Mouse (Mus musculus): Measurements from ENCODE around the gene Setx. TPM values are rescaled to one million over a fixed set of nuclear protein-coding genes. Genes with fewer than 3 reads are reported as not detected.

Gene Setx
- polyA plus RNA-seq, 1 experiment, result 14.5 TPM

DNA sequence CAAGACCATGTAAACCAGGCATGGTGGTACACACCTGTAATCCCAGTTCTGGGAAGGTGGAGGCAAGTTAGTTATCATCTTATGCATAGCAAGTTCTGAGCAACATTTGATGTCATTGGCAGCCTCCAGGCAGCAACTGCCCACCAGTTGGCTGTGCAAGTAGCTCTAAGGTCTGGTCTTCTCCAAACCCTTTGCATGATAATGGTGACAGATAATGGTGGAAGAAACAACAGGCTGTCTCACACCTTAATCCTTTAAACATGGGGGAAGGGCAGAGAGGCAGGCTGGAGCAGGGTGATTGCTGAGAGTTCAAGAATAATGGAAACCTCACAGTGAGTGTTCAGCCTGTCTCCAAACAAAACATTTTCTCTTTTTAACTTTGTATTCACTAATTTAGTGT lies 3.0 kb upstream of the Setx start:
- Histone ChIP-seq H3K27ac (ENCODE audit: control insufficient read depth, insufficient read depth, low read length) (no peak overlapping the region), H3K27me3 (ENCODE audit: control insufficient read depth, insufficient read depth, low read length) (no peaks in the 10 kb centered on the region), H3K36me3 (ENCODE audit: control insufficient read depth, insufficient read depth, low read length) (no peaks in the 10 kb centered on the region), H3K4me3 (ENCODE audit: control insufficient read depth, insufficient read depth, low read length) (no peak overlapping the region), H3K4me1 (replicated peaks; ENCODE audit: control insufficient read depth, insufficient read depth, low read length) (peaks cover 9% of the 10 kb centered on the region)
- TF ChIP-seq CTCF (IDR thresholded peaks at IDR 0.05; ENCODE audit: borderline replicate concordance, control insufficient read depth, extremely low read depth, insufficient read depth, low read length, poor library complexity), result no peak
- no peak for TF ChIP-seq POLR2A (IDR thresholded peaks at IDR 0.05; ENCODE audit: control insufficient read depth, extremely low read depth, insufficient read depth, low read length, poor library complexity)
- no peak for DNase-seq

DNA sequence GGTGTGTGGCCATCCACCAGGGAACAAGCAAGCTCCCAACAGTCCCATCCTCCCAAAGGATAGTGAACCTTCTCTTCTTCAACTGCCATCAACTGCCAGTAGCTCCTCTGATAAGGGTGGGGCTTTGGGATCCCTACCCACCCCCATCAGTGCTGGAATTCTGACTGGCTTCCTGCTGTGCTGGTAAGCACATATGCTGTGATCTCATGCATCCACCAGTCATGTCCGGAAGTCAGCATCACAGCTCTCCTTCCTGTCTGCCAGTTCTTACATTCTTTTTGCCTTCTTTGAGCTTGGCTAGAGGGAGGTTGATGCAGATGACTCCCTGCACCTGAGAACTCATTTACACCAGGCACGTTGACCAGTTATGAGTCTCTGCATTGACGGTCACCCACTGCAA lies 1.5 kb upstream of the Setx start:
- peak overlapping the region; percentile 74 for H3K27ac ChIP-seq (ENCODE audit: control insufficient read depth, insufficient read depth, low read length)
- no peaks in the 10 kb centered on the region for H3K27me3 ChIP-seq (ENCODE audit: control insufficient read depth, insufficient read depth, low read length)
- H3K4me3 ChIP-seq (ENCODE audit: control insufficient read depth, insufficient read depth, low read length), result no peak overlapping the region
- TF ChIP-seq CTCF (IDR thresholded peaks at IDR 0.05; ENCODE audit: borderline replicate concordance, control insufficient read depth, extremely low read depth, insufficient read depth, low read length, poor library complexity), result no peak
- TF ChIP-seq POLR2A (IDR thresholded peaks at IDR 0.05; ENCODE audit: control insufficient read depth, extremely low read depth, insufficient read depth, low read length, poor library complexity), result no peak
- H3K36me3 ChIP-seq (ENCODE audit: control insufficient read depth, insufficient read depth, low read length), result 0 out of 2 replicates have a peak, but pooled peaks cover 3% of the 10 kb centered on the region
- DNase-seq, result peak; percentile 37
- 53% methylated on average over 3 of the region's 3 CpGs for WGBS
- H3K4me1 ChIP-seq (replicated peaks; ENCODE audit: control insufficient read depth, insufficient read depth, low read length), result peaks cover 9% of the 10 kb centered on the region

DNA sequence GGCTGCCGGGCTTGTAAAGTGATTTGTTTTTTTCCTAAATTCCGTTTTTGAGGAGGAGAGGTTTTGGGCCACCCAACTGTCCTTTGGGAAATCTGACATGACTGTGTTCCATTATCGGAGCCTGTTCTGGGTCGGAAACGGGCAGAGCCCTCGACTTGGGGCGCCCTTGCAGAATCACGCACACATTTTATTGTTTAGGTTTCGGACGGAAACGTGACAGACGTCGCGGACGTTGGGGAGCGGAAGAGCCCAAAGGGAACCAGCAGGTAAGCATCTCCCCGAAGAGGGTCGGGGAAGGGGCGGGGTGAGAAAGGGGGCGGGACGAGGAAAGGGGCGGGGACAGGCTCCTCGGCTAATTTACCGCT lies 572 bp downstream of the Setx start:
- H3K4me3 ChIP-seq (ENCODE audit: control insufficient read depth, insufficient read depth, low read length), result peak overlapping the region; percentile 47
- peak overlapping the region; percentile 92 for H3K27ac ChIP-seq (ENCODE audit: control insufficient read depth, insufficient read depth, low read length)
- DNase-seq, result no peak
- H3K36me3 ChIP-seq (ENCODE audit: control insufficient read depth, insufficient read depth, low read length), result 0 out of 2 replicates have a peak, but pooled peaks cover 3% of the 10 kb centered on the region
- peaks cover 9% of the 10 kb centered on the region for H3K4me1 ChIP-seq (replicated peaks; ENCODE audit: control insufficient read depth, insufficient read depth, low read length)
- H3K27me3 ChIP-seq (ENCODE audit: control insufficient read depth, insufficient read depth, low read length), result no peaks in the 10 kb centered on the region
- under 1% methylated on average over 24 of the region's 24 CpGs for WGBS
- TF ChIP-seq POLR2A (IDR thresholded peaks at IDR 0.05; ENCODE audit: control insufficient read depth, extremely low read depth, insufficient read depth, low read length, poor library complexity) (peak; percentile 69), CTCF (IDR thresholded peaks at IDR 0.05; ENCODE audit: borderline replicate concordance, control insufficient read depth, extremely low read depth, insufficient read depth, low read length, poor library complexity) (no peak)

DNA sequence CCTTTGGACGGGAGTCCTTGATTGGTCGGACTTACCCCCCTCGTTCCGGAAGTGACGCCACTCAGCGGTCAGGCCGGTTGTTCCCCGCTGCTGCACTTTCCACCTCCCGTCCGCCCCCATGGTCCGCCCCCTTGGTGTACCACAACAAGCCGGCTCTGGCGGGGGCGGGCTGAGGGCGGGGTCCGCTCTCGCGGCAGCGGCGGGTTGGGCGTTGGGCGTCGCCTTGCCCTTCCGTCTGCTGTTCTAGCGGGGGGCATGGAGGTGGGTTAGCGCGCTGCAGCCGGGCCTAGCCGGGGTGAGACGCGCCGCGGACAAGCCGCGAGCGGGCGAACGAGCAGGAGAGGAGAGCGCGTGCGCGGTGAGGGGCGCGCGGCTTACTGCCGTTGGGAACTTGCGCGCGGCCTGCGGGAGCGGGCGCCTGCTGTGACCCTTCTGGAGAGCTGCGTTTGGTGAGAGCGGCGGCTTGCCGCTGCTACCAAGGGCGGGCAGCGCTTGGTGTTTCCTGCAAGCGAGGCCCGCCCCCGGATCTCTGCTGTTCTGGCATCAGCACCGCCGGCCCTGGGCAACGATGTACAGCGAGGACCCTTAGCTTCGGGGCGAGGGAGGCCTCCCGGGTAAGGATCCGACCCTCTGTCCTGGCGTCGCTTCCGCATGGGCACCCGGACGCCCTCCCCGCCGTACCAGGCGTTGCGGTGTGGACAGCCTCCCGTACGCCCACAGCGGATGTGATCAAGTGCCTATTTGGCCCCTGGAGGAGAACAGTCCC lies 1.1 kb downstream of the Setx start:
- WGBS, result under 1% methylated on average over 79 of the region's 81 CpGs

DNA sequence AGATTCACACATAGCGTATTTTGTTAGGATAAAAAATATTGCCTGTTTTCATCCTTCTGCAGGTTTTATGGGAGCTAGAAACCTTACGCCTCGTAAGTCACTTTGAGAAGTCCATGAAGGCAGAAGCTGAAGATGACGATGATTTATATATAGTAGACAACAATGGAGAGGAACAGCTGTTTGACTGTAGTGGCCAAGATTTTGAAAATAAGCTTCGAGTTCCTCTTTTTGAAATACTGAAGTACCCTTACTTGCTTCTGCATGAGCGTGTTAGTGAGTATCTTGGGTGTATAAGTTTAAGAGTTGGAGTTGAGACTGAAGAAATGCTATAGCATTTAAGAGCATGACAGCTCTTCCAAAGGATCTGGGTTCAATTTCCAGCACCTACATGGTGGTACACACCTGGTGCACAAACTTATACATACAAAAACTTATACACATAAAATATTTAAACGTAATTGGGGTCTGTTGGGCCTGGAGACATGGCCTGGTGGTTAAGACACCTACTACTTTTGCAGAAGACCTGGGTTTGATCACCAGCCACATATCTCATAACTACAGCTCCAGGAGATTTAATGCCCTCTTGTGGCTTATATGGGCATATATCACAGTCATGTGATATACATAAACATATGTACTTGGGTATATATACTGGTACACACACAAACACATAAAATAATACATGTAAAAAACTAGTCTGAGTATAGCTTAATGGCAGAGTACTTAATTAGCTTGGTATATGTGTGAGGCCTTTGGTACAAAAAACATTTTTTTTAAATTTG lies 6.3 kb downstream of the Setx start:
- peaks cover 50% of the 10 kb centered on the region for H3K36me3 ChIP-seq (ENCODE audit: control insufficient read depth, insufficient read depth, low read length)
- no peaks in the 10 kb centered on the region for H3K27me3 ChIP-seq (ENCODE audit: control insufficient read depth, insufficient read depth, low read length)
- TF ChIP-seq POLR2A (IDR thresholded peaks at IDR 0.05; ENCODE audit: control insufficient read depth, extremely low read depth, insufficient read depth, low read length, poor library complexity), result no peak
- no peak for TF ChIP-seq CTCF (IDR thresholded peaks at IDR 0.05; ENCODE audit: borderline replicate concordance, control insufficient read depth, extremely low read depth, insufficient read depth, low read length, poor library complexity)
- no peak overlapping the region for H3K4me3 ChIP-seq (ENCODE audit: control insufficient read depth, insufficient read depth, low read length)
- H3K4me1 ChIP-seq (replicated peaks; ENCODE audit: control insufficient read depth, insufficient read depth, low read length), result no peaks in the 10 kb centered on the region
- DNase-seq, result no peak
- 83% methylated on average over 7 of the region's 7 CpGs for WGBS
- no peak overlapping the region for H3K27ac ChIP-seq (ENCODE audit: control insufficient read depth, insufficient read depth, low read length)

More for the DNA sequence above, 1.1 kb downstream of the Setx start:
- Histone ChIP-seq H3K27me3 (ENCODE audit: control insufficient read depth, insufficient read depth, low read length) (no peaks in the 10 kb centered on the region), H3K4me3 (ENCODE audit: control insufficient read depth, insufficient read depth, low read length) (peak overlapping the region; percentile 65), H3K27ac (ENCODE audit: control insufficient read depth, insufficient read depth, low read length) (peak overlapping the region; percentile 78), H3K36me3 (ENCODE audit: control insufficient read depth, insufficient read depth, low read length) (peaks cover 7% of the 10 kb centered on the region), H3K4me1 (replicated peaks; ENCODE audit: control insufficient read depth, insufficient read depth, low read length) (peaks cover 9% of the 10 kb centered on the region)
- TF ChIP-seq CTCF (IDR thresholded peaks at IDR 0.05; ENCODE audit: borderline replicate concordance, control insufficient read depth, extremely low read depth, insufficient read depth, low read length, poor library complexity) (peak; percentile 69; the same call in 1 of the 2 replicates), POLR2A (IDR thresholded peaks at IDR 0.05; ENCODE audit: control insufficient read depth, extremely low read depth, insufficient read depth, low read length, poor library complexity) (peak; percentile 49; the same call in 1 of the 2 replicates)
- DNase-seq, result peak; percentile 100

DNA sequence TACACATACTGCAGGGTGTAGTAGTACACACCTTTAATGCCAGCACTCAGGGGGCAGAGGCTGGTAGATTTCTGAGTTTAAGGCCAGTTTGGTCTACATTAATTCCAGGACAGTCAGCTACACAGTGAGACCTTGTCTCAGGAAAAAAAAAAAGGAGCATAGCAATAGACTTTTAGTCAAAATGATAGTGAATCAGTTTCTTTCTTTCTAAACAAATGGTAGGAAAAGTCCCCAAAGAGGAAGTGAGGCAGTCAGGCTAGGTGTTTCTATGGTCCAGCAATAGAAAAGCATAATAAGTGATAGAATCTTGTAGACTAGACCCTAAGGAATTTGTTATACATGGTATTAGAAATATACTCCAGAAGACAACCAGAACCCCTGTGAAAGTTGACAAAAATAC lies 11.2 kb downstream of the Setx start:
- no peak for DNase-seq
- Histone ChIP-seq H3K27ac (ENCODE audit: control insufficient read depth, insufficient read depth, low read length) (no peak overlapping the region), H3K4me3 (ENCODE audit: control insufficient read depth, insufficient read depth, low read length) (no peak overlapping the region), H3K27me3 (ENCODE audit: control insufficient read depth, insufficient read depth, low read length) (no peaks in the 10 kb centered on the region), H3K4me1 (replicated peaks; ENCODE audit: control insufficient read depth, insufficient read depth, low read length) (no peaks in the 10 kb centered on the region), H3K36me3 (ENCODE audit: control insufficient read depth, insufficient read depth, low read length) (peaks cover 67% of the 10 kb centered on the region)
- no peak for TF ChIP-seq POLR2A (IDR thresholded peaks at IDR 0.05; ENCODE audit: control insufficient read depth, extremely low read depth, insufficient read depth, low read length, poor library complexity)
- TF ChIP-seq CTCF (IDR thresholded peaks at IDR 0.05; ENCODE audit: borderline replicate concordance, control insufficient read depth, extremely low read depth, insufficient read depth, low read length, poor library complexity), result no peak
